Mouse (Mus musculus) heart, adult 2 months (tissue): Measurements from ENCODE around the gene Ikzf2. TPM values are rescaled to one million over a fixed set of nuclear protein-coding genes. Genes with fewer than 3 reads are reported as not detected.

Experiments
- DNase-seq, 2 experiments: peaks; one replicate each; pipeline ENCODE4 v3.0.0; 2021
- H3K27ac ChIP-seq: fragments of 200-600 bp; 2 replicates; pipeline ENCODE4 v1.8.1; 2022
- H3K27me3 ChIP-seq: fragments of 200-500 bp; 2 replicates; pipeline ENCODE4 v1.6.1; 2012; ENCODE audit warnings: mild to moderate bottlenecking, low read length, inconsistent platforms, mixed read lengths; ENCODE audit not compliant: control insufficient read depth, insufficient read depth
- H3K36me3 ChIP-seq: fragments of 200-500 bp; 2 replicates; pipeline ENCODE4 v1.6.1; 2012; ENCODE audit warnings: low read length, inconsistent platforms; ENCODE audit not compliant: control insufficient read depth, insufficient read depth
- H3K4me1 ChIP-seq: fragments of 200-500 bp; 2 replicates; pipeline ENCODE4 v1.6.1; 2011; ENCODE audit warnings: low read length; ENCODE audit not compliant: control insufficient read depth, insufficient read depth
- H3K4me3 ChIP-seq: fragments of 200-600 bp; 2 replicates; pipeline ENCODE4 v1.8.1; 2022
- H3K79me2 ChIP-seq: fragments of 200-500 bp; replicated peaks from 2 replicates; pipeline ENCODE4 v1.6.1; 2012; ENCODE audit warnings: mild to moderate bottlenecking, inconsistent platforms, low read length, moderate library complexity, mixed read lengths; ENCODE audit not compliant: control insufficient read depth, insufficient read depth
- H3K9ac ChIP-seq: fragments of 200-500 bp; 2 replicates; pipeline ENCODE4 v1.6.1; 2012; ENCODE audit warnings: low read depth, mild to moderate bottlenecking, control low read depth, inconsistent platforms, low read length, mixed read lengths
- CTCF ChIP-seq: fragments of 200-600 bp; IDR thresholded peaks from 2 replicates; pipeline ENCODE4 v1.8.1; 2022; ENCODE audit warnings: antibody characterized with exemption, mild to moderate bottlenecking, moderate library complexity
- EP300 ChIP-seq: fragments of 200-500 bp; IDR thresholded peaks from 2 replicates; pipeline ENCODE4 v1.6.1; 2011; ENCODE audit warnings: low read depth, low read length, control low read depth; ENCODE audit not compliant: insufficient read depth
- POLR2A ChIP-seq: fragments of 200-500 bp; IDR thresholded peaks from 2 replicates; pipeline ENCODE4 v1.6.1; 2011; ENCODE audit warnings: mild to moderate bottlenecking, low read depth, low read length, control low read depth; ENCODE audit not compliant: insufficient read depth
- WGBS: fragments of 180-500 bp; shearing (Covaris S2); methylation state at CpG from one replicate; pipeline ENCODE4 v1.1.7; 2018; 5-methylcytosine and 5-hydroxymethylcytosine counted together
- intact Hi-C: fragments of 180-260 bp; cut with DNase I; formaldehyde crosslinking; loops from one replicate; pipeline ENCODE4 v1.15.1; 2025
- polyA plus RNA-seq: library from polyadenylated mRNA; depleted of rRNA; stranded (reverse); fragments of >200 nt; gene quantifications from 2 replicates; pipeline ENCODE4 v1.2.3, GENCODE M21; 2012; rRNA removed
- total RNA-seq, 2 experiments: library from RNA; stranded (reverse); gene quantifications; 2 replicates each; pipeline ENCODE4 v1.2.3; 2021

The Ikzf2 gene
- total and polyA plus RNA-seq, 3 experiments = 1.8 to 7.9 (median 6.1) TPM

DNA sequence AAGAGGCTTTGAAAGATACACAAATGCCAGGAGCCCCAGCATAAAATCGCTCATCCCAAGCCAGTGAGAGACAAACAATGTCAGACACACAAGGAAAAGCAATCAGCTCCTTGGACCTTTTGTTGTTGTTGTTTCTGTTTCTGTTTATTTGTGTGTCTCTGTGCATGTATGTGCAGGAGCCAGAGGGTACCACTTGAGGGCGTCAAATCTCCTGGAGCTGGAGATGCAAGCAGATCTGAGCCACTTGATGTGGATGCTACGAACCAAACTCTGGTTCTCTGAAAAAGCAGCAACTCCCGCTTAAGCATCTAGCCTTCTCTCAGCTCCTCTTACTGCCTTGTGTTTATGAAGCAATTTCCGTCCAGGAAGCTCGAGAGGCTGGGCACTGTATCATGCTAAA, 198.4 kb downstream of the Ikzf2 start:
- no peak overlapping the region for H3K27ac ChIP-seq
- DNase-seq = no peak
- H3K4me1 ChIP-seq = no peaks in the 10 kb centered on the region
- no peak for TF ChIP-seq EP300
- no peak for TF ChIP-seq POLR2A
- no peak for TF ChIP-seq CTCF
- H3K9ac ChIP-seq = no peak overlapping the region
- no peaks in the 10 kb centered on the region for H3K36me3 ChIP-seq
- no peaks in the 10 kb centered on the region for H3K79me2 ChIP-seq
- no peaks in the 10 kb centered on the region for H3K27me3 ChIP-seq
- H3K4me3 ChIP-seq = no peak overlapping the region
- intact Hi-C loops = no loop called here
- 80% methylated on average over 6 of the region's 6 CpGs for WGBS

Other genes starting within 250 kb of the Ikzf2 start
- not detected for gene Spag16, start 139.7 kb upstream of the Ikzf2 start, total RNA-seq
- 0.47 TPM in 1 of 2 replicates, not detected in the other for gene Spag16, start 139.7 kb upstream of the Ikzf2 start, polyA plus RNA-seq